Mouse (Mus musculus) limb, embryonic 15.5 days (tissue): ENCODE data around the gene Smarcc2. TPM values are rescaled to one million over a fixed set of nuclear protein-coding genes. Genes with fewer than 3 reads are reported as not detected.
A peak's percentile ranks its signal among the peaks of the same experiment; 100 is the strongest.

Experiments
- ATAC-seq: fragments of 200-750 bp; cut with Nextera tagmentation; 2 replicates; pipeline ENCODE4 v1.8.0; 2017; ENCODE audit warnings: low read depth, moderate TSS enrichment; ENCODE audit not compliant: insufficient number of reproducible peaks, low FRiP score, low TSS enrichment
- H3K27ac ChIP-seq: fragments of 300-500 bp; sonication (generic); 2 replicates; pipeline ENCODE4 v1.5.1; 2015; ENCODE audit warnings: moderate library complexity, mild to moderate bottlenecking, inconsistent platforms
- H3K27me3 ChIP-seq: fragments of 300-500 bp; sonication (generic); 2 replicates; pipeline ENCODE4 v1.6.1; 2015; ENCODE audit warnings: inconsistent platforms
- H3K36me3 ChIP-seq: fragments of 300-500 bp; sonication (generic); 2 replicates; pipeline ENCODE4 v1.6.1; 2015; ENCODE audit warnings: inconsistent platforms
- H3K4me1 ChIP-seq: fragments of 300-500 bp; sonication (generic); 2 replicates; pipeline ENCODE4 v1.6.1; 2015; ENCODE audit warnings: inconsistent platforms
- H3K4me2 ChIP-seq: fragments of 300-500 bp; sonication (generic); 2 replicates; pipeline ENCODE4 v1.6.1; 2015; ENCODE audit warnings: mild to moderate bottlenecking, inconsistent platforms
- H3K4me3 ChIP-seq: fragments of 300-500 bp; sonication (generic); 2 replicates; pipeline ENCODE4 v1.5.1; 2015; ENCODE audit warnings: mild to moderate bottlenecking, inconsistent platforms
- H3K9ac ChIP-seq: fragments of 300-500 bp; sonication (generic); 2 replicates; pipeline ENCODE4 v1.6.1; 2015; ENCODE audit warnings: inconsistent platforms
- H3K9me3 ChIP-seq: fragments of 300-500 bp; sonication (generic); 2 replicates; pipeline ENCODE4 v1.6.1; 2016; ENCODE audit warnings: inconsistent platforms
- WGBS: fragments of 180-500 bp; shearing (Covaris S2); methylation state at CpG from one replicate; pipeline ENCODE4 v1.1.7; 2015; 5-methylcytosine and 5-hydroxymethylcytosine counted together
- polyA plus RNA-seq: library from polyadenylated mRNA; unstranded; fragments of >200 nt; fragmentation: Nextera tagmentation; extraction: Ambion mirVana; gene quantifications from 2 replicates; pipeline ENCODE4 v1.2.1, GENCODE M21; 2015

Gene Smarcc2
- polyA plus RNA-seq, 1 experiment from 2014 or later = 84.4 TPM

DNA sequence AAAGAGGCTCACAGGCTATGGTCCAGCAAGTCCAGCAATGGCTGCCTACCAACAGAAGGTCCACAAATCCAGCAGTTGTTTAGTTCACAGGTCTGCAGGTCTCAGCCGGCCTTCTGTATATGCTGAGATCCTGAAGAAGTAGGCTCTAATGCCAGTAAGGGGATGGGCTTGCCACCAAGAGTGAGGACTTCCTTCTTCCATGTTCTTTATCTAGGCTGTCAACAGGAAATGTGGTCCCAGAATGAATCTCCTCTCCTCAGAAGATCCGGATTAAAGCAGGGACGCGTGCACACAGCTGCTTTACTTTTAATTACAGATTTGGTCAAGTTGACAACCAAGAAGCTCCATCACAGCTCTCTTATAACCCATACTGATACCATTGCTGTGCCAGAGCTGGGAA lies 13.6 kb upstream of the Smarcc2 start:
- Histone ChIP-seq H3K36me3 (peaks cover 11% of the 10 kb centered on the region), H3K4me2 (no peak overlapping the region), H3K4me3 (no peak overlapping the region), H3K27ac (no peak overlapping the region), H3K9ac (no peak overlapping the region), H3K9me3 (no peaks in the 10 kb centered on the region), H3K27me3 (no peaks in the 10 kb centered on the region), H3K4me1 (no peaks in the 10 kb centered on the region)
- no peak for ATAC-seq
- WGBS = 87% methylated on average over 4 of the region's 4 CpGs

DNA sequence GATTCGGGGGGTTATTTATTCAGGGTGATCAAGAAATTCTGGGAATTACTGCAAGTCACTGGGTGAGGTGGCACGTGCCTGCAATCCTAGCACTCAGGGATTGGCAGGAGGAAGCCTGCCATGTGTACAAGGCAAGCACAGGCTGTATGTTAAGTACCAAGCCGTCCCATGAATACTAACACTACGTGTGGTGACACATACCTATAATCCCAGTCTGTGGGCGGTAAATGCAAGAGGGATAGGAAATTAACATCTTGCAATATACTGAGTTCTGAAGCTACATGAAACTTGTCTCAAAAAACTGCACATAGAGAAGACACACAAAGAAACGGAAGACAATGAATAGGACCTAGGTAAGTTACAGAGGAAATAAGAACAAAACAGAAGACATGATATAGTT lies 8.0 kb upstream of the Smarcc2 start:
- no peak overlapping the region for H3K27ac ChIP-seq
- H3K4me1 ChIP-seq = no peaks in the 10 kb centered on the region
- ATAC-seq = no peak
- no peak overlapping the region for H3K4me2 ChIP-seq
- 78% methylated on average over 6 of the region's 6 CpGs for WGBS
- H3K9ac ChIP-seq = no peak overlapping the region
- H3K27me3 ChIP-seq = no peaks in the 10 kb centered on the region
- no peak overlapping the region for H3K4me3 ChIP-seq
- no peaks in the 10 kb centered on the region for H3K9me3 ChIP-seq
- no peaks in the 10 kb centered on the region for H3K36me3 ChIP-seq

- H3K4me2 ChIP-seq = no peak overlapping the region
- no peaks in the 10 kb centered on the region for H3K36me3 ChIP-seq
- no peak overlapping the region for H3K27ac ChIP-seq
- no peak overlapping the region for H3K4me3 ChIP-seq
- H3K9me3 ChIP-seq = no peaks in the 10 kb centered on the region
- H3K27me3 ChIP-seq = no peaks in the 10 kb centered on the region
- H3K9ac ChIP-seq = no peak overlapping the region
- 70% methylated on average over 3 of the region's 3 CpGs for WGBS
- ATAC-seq = no peak
- no peaks in the 10 kb centered on the region for H3K4me1 ChIP-seq
Observed at GRCm38 (mm10) chr10:128454471-128454870, 4.6 kb upstream of the Smarcc2 start.

DNA sequence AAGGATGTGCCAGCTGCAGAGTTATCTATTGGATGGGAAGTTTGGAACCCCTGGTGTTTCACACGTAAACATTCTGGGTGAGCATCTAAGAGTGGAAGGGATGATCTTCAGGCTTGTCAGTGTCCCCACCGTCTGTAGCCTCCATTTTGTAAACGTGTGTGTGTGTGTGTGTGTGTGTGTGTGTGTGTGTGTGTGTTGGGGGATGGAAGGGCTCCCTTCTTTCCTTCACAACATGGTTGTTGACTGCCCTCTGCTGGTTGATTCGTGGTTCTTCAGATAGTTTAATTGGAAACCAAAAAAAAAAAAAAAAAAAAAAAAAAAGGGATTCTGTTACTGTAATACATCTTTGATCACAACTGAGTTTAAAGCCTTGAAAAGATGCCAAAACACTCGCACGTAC lies 3.8 kb upstream of the Smarcc2 start:
- H3K4me1 ChIP-seq = peaks cover 3% of the 10 kb centered on the region
- no peak overlapping the region for H3K9ac ChIP-seq
- no peak for ATAC-seq
- H3K4me3 ChIP-seq = peak overlapping the region; percentile 13; the same call in 1 of the 2 replicates
- WGBS = 4% methylated on average over 6 of the region's 6 CpGs
- H3K27me3 ChIP-seq = no peaks in the 10 kb centered on the region
- no peak overlapping the region for H3K4me2 ChIP-seq
- no peaks in the 10 kb centered on the region for H3K9me3 ChIP-seq
- no peaks in the 10 kb centered on the region for H3K36me3 ChIP-seq
- no peak overlapping the region for H3K27ac ChIP-seq

DNA sequence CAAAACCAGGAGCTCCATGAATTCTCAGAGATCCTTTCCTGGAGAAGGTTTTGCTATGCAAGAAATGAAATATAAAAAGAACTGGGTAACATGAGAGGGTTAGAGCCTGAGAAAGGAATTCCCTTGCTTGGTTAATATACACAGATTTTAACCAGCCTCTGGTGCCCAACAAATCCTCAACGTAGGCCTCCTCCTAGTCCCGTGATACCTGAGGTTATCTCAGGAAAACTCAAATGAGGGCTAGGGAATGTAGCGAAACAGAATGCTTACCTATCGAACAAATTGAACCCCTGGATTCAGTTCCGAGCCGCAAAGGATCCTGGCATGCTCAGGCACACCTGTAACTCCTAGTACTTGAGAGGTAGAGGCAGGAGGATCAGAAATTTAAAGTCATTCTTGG lies 1.4 kb upstream of the Smarcc2 start:
- no peak for ATAC-seq
- no peaks in the 10 kb centered on the region for H3K9me3 ChIP-seq
- WGBS = 80% methylated on average over 6 of the region's 6 CpGs

DNA sequence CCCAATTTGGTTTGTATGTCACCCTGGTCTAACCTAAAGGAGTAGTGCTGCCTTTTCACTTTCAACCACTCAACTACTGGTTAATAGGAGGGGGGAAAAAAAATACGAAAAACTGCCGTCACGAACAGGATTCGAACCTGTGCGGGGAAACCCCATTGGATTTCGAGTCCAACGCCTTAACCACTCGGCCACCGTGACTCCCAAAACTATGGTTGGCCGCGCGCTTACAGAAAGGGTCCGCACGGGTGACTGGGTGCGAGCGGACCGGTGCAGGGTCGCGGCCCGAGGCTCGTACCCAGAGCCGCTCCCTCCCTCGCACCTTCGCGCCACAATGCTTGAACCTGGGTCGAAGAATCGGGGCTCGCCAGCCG lies 715 bp upstream of the Smarcc2 start:
- Histone ChIP-seq H3K9ac (peak overlapping the region; percentile 95), H3K9me3 (no peaks in the 10 kb centered on the region), H3K4me2 (peak overlapping the region; percentile 66), H3K4me3 (peak overlapping the region; percentile 88), H3K27ac (peak overlapping the region; percentile 96), H3K4me1 (peaks cover 13% of the 10 kb centered on the region), H3K27me3 (no peaks in the 10 kb centered on the region), H3K36me3 (peaks cover 19% of the 10 kb centered on the region)
- ATAC-seq = peak; percentile 66
- under 1% methylated on average over 29 of the region's 29 CpGs for WGBS

More for the DNA sequence above, 1.4 kb upstream of the Smarcc2 start:
- Histone ChIP-seq H3K9ac (no peak overlapping the region), H3K27me3 (no peaks in the 10 kb centered on the region), H3K4me1 (peaks cover 13% of the 10 kb centered on the region), H3K27ac (no peak overlapping the region), H3K4me3 (peak overlapping the region; percentile 88; the same call in 1 of the 2 replicates), H3K4me2 (no peak overlapping the region), H3K36me3 (peaks cover 13% of the 10 kb centered on the region)

- peak; percentile 17; the same call in 1 of the 2 replicates for ATAC-seq
- H3K36me3 ChIP-seq = peaks cover 32% of the 10 kb centered on the region
- WGBS = under 1% methylated on average over 43 of the region's 67 CpGs
- H3K27ac ChIP-seq = peak overlapping the region; percentile 96
- peak overlapping the region; percentile 95 for H3K9ac ChIP-seq
- H3K27me3 ChIP-seq = no peaks in the 10 kb centered on the region
- H3K4me3 ChIP-seq = peak overlapping the region; percentile 88
- no peaks in the 10 kb centered on the region for H3K9me3 ChIP-seq
- H3K4me1 ChIP-seq = peaks cover 13% of the 10 kb centered on the region
- H3K4me2 ChIP-seq = peak overlapping the region; percentile 66
Observed at GRCm38 (mm10) chr10:128459409-128460269, 591 bp downstream of the Smarcc2 start.

GRCm38 (mm10) chr10:128460270-128460630 lies 1.2 kb downstream of the Smarcc2 start:
- Histone ChIP-seq H3K4me2 (peak overlapping the region; percentile 66), H3K9me3 (no peaks in the 10 kb centered on the region), H3K27me3 (no peaks in the 10 kb centered on the region), H3K27ac (peak overlapping the region; percentile 96), H3K4me1 (peaks cover 13% of the 10 kb centered on the region), H3K9ac (peak overlapping the region; percentile 95; the same call in 1 of the 2 replicates), H3K36me3 (peaks cover 37% of the 10 kb centered on the region), H3K4me3 (peak overlapping the region; percentile 88)
- 2% methylated on average over 5 of the region's 5 CpGs for WGBS
- no peak for ATAC-seq

GRCm38 (mm10) chr10:128474366-128474765 lies 15.3 kb downstream of the Smarcc2 start:
- ATAC-seq = no peak
- Histone ChIP-seq H3K9me3 (no peaks in the 10 kb centered on the region), H3K9ac (no peak overlapping the region), H3K4me1 (no peaks in the 10 kb centered on the region), H3K27me3 (no peaks in the 10 kb centered on the region), H3K4me3 (no peak overlapping the region), H3K27ac (no peak overlapping the region), H3K4me2 (no peak overlapping the region), H3K36me3 (peaks cover 88% of the 10 kb centered on the region)
- 89% methylated on average over 12 of the region's 12 CpGs for WGBS

DNA sequence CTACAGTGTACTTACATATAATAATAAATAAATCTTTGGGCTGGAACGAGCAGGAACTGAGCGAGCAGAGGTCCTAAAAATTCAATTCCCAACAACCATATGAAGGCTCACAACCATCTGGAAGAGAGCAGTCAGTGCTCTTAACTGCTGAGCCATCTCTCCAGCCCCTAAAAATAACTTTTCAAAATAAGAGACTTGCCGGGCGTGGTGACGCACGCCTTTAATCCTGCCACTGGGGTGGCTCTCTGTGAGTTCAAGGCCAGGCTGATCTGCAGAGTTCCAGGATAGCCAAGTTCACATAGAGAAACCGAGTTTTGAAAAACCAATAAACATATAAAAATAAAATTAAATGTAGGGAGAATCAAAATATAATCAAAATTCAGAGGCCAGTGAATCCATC lies 27.3 kb downstream of the Smarcc2 start:
- no peak overlapping the region for H3K9ac ChIP-seq
- 85% methylated on average over 7 of the region's 7 CpGs for WGBS
- H3K4me1 ChIP-seq = peaks cover 19% of the 10 kb centered on the region
- H3K36me3 ChIP-seq = peaks cover 92% of the 10 kb centered on the region
- H3K27ac ChIP-seq = no peak overlapping the region
- H3K27me3 ChIP-seq = no peaks in the 10 kb centered on the region
- H3K4me3 ChIP-seq = no peak overlapping the region
- H3K9me3 ChIP-seq = no peaks in the 10 kb centered on the region
- ATAC-seq = no peak
- H3K4me2 ChIP-seq = no peak overlapping the region

DNA sequence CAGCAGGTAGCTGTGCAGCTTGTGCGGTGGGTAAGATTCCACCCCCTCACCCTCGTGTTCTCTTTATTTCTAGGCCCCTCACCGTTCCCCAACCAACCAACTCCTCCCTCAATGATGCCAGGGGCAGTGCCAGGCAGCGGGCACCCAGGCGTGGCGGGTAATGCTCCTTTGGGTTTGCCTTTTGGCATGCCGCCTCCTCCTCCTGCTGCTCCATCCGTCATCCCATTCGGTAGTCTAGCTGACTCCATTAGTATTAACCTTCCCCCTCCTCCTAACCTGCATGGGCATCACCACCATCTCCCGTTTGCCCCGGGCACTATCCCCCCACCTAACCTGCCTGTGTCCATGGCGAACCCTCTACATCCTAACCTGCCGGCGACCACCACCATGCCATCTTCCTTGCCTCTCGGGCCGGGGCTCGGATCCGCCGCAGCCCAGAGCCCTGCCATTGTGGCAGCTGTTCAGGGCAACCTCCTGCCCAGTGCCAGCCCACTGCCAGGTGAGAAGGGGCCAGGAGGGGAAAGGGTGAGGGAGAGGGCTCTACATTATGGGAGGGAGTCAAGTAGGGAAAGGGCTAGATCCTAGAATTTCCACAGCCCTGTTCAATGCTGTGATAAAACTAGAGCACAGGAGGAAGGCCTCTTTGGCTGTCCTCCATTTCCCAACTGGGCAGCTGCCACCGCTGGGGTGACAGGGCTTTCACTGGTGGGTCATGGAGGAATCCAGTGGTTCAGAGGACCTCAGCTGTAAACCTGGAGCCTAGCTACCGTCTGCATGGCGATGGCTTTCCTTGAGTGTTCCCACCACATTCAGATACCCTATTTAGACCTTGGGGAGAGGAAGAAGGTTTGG lies 29.0 kb downstream of the Smarcc2 start:
- peaks cover 31% of the 10 kb centered on the region for H3K4me1 ChIP-seq
- no peaks in the 10 kb centered on the region for H3K27me3 ChIP-seq
- H3K9me3 ChIP-seq = no peaks in the 10 kb centered on the region
- ATAC-seq = no peak
- no peak overlapping the region for H3K9ac ChIP-seq
- H3K4me3 ChIP-seq = no peak overlapping the region
- 0 out of 2 replicates have a peak overlapping the region, but pooled peaks have one; percentile 24 for H3K27ac ChIP-seq
- WGBS = 90% methylated on average over 22 of the region's 22 CpGs
- peaks cover 81% of the 10 kb centered on the region for H3K36me3 ChIP-seq
- H3K4me2 ChIP-seq = no peak overlapping the region

DNA sequence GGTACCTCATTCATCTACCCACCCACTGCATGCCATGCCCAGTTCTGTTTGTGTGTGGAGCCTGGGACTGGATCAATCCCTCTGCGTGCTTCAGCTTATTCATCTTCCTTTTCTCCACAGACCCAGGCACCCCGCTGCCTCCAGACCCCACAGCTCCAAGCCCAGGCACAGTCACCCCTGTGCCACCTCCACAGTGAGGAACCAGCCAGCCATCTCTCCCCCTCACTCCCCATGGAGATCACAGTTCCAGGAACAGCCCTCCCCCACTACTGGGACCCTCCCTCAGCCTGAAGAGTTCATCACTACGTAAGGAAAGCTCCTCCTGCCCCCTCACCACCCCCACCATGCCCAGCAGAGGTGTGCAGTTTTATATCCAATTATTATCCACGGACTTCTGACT lies 29.7 kb downstream of the Smarcc2 start:
- no peak overlapping the region for H3K4me3 ChIP-seq
- 76% methylated on average over 4 of the region's 4 CpGs for WGBS
- no peak for ATAC-seq
- no peaks in the 10 kb centered on the region for H3K27me3 ChIP-seq
- H3K4me1 ChIP-seq = peaks cover 31% of the 10 kb centered on the region
- H3K9ac ChIP-seq = no peak overlapping the region
- peaks cover 74% of the 10 kb centered on the region for H3K36me3 ChIP-seq
- 0 out of 2 replicates have a peak overlapping the region, but pooled peaks have one; percentile 24 for H3K27ac ChIP-seq
- H3K9me3 ChIP-seq = no peaks in the 10 kb centered on the region
- H3K4me2 ChIP-seq = no peak overlapping the region
